Mouse (Mus musculus) forebrain, embryonic 16.5 days (tissue): ENCODE measurements around the gene Lancl1. TPM values are rescaled to one million over a fixed set of nuclear protein-coding genes. Genes with fewer than 3 reads are reported as not detected.

Source experiments
- ATAC-seq: fragments of 200-750 bp; cut with Nextera tagmentation; 2 replicates; pipeline ENCODE4 v1.8.0; 2017; ENCODE audit warnings: mild to moderate bottlenecking, moderate library complexity
- H3K27ac ChIP-seq: fragments of 300-500 bp; sonication (generic); 2 replicates; pipeline ENCODE4 v1.5.1; 2014; ENCODE audit warnings: low read length, control low read depth
- H3K27me3 ChIP-seq: fragments of 300-500 bp; sonication (generic); replicated peaks from 2 replicates; pipeline ENCODE4 v1.6.1; 2014; ENCODE audit warnings: low read length; ENCODE audit not compliant: control insufficient read depth, insufficient read depth
- H3K36me3 ChIP-seq: fragments of 300-500 bp; sonication (generic); 2 replicates; pipeline ENCODE4 v1.6.1; 2014; ENCODE audit not compliant: control insufficient read depth, insufficient read depth
- H3K4me1 ChIP-seq: fragments of 300-500 bp; sonication (generic); replicated peaks from 2 replicates; pipeline ENCODE4 v1.6.1; 2014; ENCODE audit warnings: low read length; ENCODE audit not compliant: control insufficient read depth, insufficient read depth
- H3K4me2 ChIP-seq: fragments of 300-500 bp; sonication (generic); 2 replicates; pipeline ENCODE4 v1.6.1; 2014; ENCODE audit warnings: mild to moderate bottlenecking, low read length, control low read depth
- H3K4me3 ChIP-seq: fragments of 300-500 bp; sonication (generic); replicated peaks from 2 replicates; pipeline ENCODE4 v1.5.1; 2014; ENCODE audit warnings: mild to moderate bottlenecking, low read length, control low read depth
- H3K9ac ChIP-seq: fragments of 300-500 bp; sonication (generic); replicated peaks from 2 replicates; pipeline ENCODE4 v1.6.1; 2014; ENCODE audit warnings: low read depth, low read length, control low read depth
- H3K9me3 ChIP-seq: fragments of 300-500 bp; sonication (generic); 2 replicates; pipeline ENCODE4 v1.6.1; 2016; ENCODE audit warnings: low read length; ENCODE audit not compliant: control insufficient read depth
- WGBS: fragments of 180-500 bp; shearing (Covaris S2); extraction: QIAGEN DNeasy Blood & Tissue Kit; methylation state at CpG from one replicate; pipeline ENCODE4 v1.1.7; 2014; 5-methylcytosine and 5-hydroxymethylcytosine counted together
- polyA plus RNA-seq: library from polyadenylated mRNA; unstranded; fragments of >200 nt; fragmentation: Nextera tagmentation; extraction: Ambion mirVana; gene quantifications from 2 replicates; pipeline ENCODE4 v1.2.1, GENCODE M21; 2015

Gene Lancl1
- polyA plus RNA-seq, 1 experiment from 2014 or later, result 201 TPM

- Histone ChIP-seq H3K36me3 (peaks cover 8% of the 10 kb centered on the region), H3K4me2 (no peak overlapping the region), H3K27me3 (no peaks in the 10 kb centered on the region), H3K9ac (no peak overlapping the region), H3K27ac (no peak overlapping the region), H3K9me3 (no peaks in the 10 kb centered on the region), H3K4me1 (no peaks in the 10 kb centered on the region), H3K4me3 (no peak overlapping the region)
- 95% methylated on average over 1 of the region's 1 CpGs for WGBS
- ATAC-seq, result 0 out of 2 replicates have a peak, but pooled peaks have one; percentile 12
Observed at GRCm38 (mm10) chr1:66998601-66999000, 40.1 kb downstream of the Lancl1 start.

GRCm38 (mm10) chr1:66998188-66998587 lies 40.5 kb downstream of the Lancl1 start:
- no peak for ATAC-seq
- no peaks in the 10 kb centered on the region for H3K4me1 ChIP-seq
- H3K9me3 ChIP-seq, result no peaks in the 10 kb centered on the region
- H3K27ac ChIP-seq, result no peak overlapping the region
- H3K27me3 ChIP-seq, result no peaks in the 10 kb centered on the region
- peaks cover 6% of the 10 kb centered on the region for H3K36me3 ChIP-seq
- H3K4me3 ChIP-seq, result no peak overlapping the region
- H3K4me2 ChIP-seq, result no peak overlapping the region
- H3K9ac ChIP-seq, result no peak overlapping the region
- 88% methylated on average over 4 of the region's 4 CpGs for WGBS

- 88% methylated on average over 2 of the region's 2 CpGs for WGBS
- no peaks in the 10 kb centered on the region for H3K27me3 ChIP-seq
- H3K4me3 ChIP-seq, result no peak overlapping the region
- no peaks in the 10 kb centered on the region for H3K9me3 ChIP-seq
- no peaks in the 10 kb centered on the region for H3K36me3 ChIP-seq
- H3K27ac ChIP-seq, result no peak overlapping the region
- H3K4me2 ChIP-seq, result no peak overlapping the region
- no peaks in the 10 kb centered on the region for H3K4me1 ChIP-seq
- no peak overlapping the region for H3K9ac ChIP-seq
- ATAC-seq, result no peak
Observed at GRCm38 (mm10) chr1:66996819-66997218, 41.9 kb downstream of the Lancl1 start.

- Histone ChIP-seq H3K36me3 (no peaks in the 10 kb centered on the region), H3K27me3 (no peaks in the 10 kb centered on the region), H3K27ac (no peak overlapping the region), H3K4me3 (no peak overlapping the region), H3K4me2 (no peak overlapping the region), H3K9ac (no peak overlapping the region), H3K4me1 (no peaks in the 10 kb centered on the region), H3K9me3 (no peaks in the 10 kb centered on the region)
- ATAC-seq, result no peak
Observed at GRCm38 (mm10) chr1:66992764-66993163, 45.9 kb downstream of the Lancl1 start.

GRCm38 (mm10) chr1:66987558-66988190 lies 51.0 kb downstream of the Lancl1 start:
- no peaks in the 10 kb centered on the region for H3K36me3 ChIP-seq

GRCm38 (mm10) chr1:66985906-66986305 lies 52.8 kb downstream of the Lancl1 start:
- Histone ChIP-seq H3K9me3 (no peaks in the 10 kb centered on the region), H3K4me3 (no peak overlapping the region), H3K27me3 (no peaks in the 10 kb centered on the region), H3K36me3 (no peaks in the 10 kb centered on the region), H3K4me2 (no peak overlapping the region), H3K9ac (no peak overlapping the region), H3K27ac (no peak overlapping the region), H3K4me1 (peaks cover 6% of the 10 kb centered on the region; the same call in 1 of the 2 replicates)
- 82% methylated on average over 4 of the region's 4 CpGs for WGBS
- ATAC-seq, result no peak

More at GRCm38 (mm10) chr1:66987558-66988190, 51.0 kb downstream of the Lancl1 start:
- Histone ChIP-seq H3K9me3 (no peaks in the 10 kb centered on the region), H3K27me3 (no peaks in the 10 kb centered on the region), H3K4me1 (peaks cover 6% of the 10 kb centered on the region; the same call in 1 of the 2 replicates), H3K27ac (no peak overlapping the region), H3K9ac (no peak overlapping the region), H3K4me3 (no peak overlapping the region), H3K4me2 (no peak overlapping the region)
- no peak; the same call in 1 of the 2 replicates for ATAC-seq
- 75% methylated on average over 18 of the region's 18 CpGs for WGBS

GRCm38 (mm10) chr1:66985129-66985698 lies 53.5 kb downstream of the Lancl1 start:
- ATAC-seq, result no peak
- Histone ChIP-seq H3K36me3 (no peaks in the 10 kb centered on the region), H3K4me3 (no peak overlapping the region), H3K4me1 (peaks cover 6% of the 10 kb centered on the region; the same call in 1 of the 2 replicates), H3K9me3 (no peaks in the 10 kb centered on the region), H3K9ac (no peak overlapping the region), H3K27ac (no peak overlapping the region), H3K27me3 (no peaks in the 10 kb centered on the region), H3K4me2 (no peak overlapping the region)
- WGBS, result 76% methylated on average over 7 of the region's 7 CpGs

GRCm38 (mm10) chr1:66980129-66980528 lies 58.5 kb downstream of the Lancl1 start:
- H3K9me3 ChIP-seq, result no peaks in the 10 kb centered on the region
- no peak overlapping the region for H3K9ac ChIP-seq
- no peaks in the 10 kb centered on the region for H3K27me3 ChIP-seq
- H3K36me3 ChIP-seq, result no peaks in the 10 kb centered on the region
- ATAC-seq, result no peak
- H3K4me1 ChIP-seq, result no peaks in the 10 kb centered on the region
- no peak overlapping the region for H3K4me3 ChIP-seq
- 96% methylated on average over 1 of the region's 1 CpGs for WGBS
- H3K27ac ChIP-seq, result no peak overlapping the region
- H3K4me2 ChIP-seq, result no peak overlapping the region

- H3K9me3 ChIP-seq, result no peaks in the 10 kb centered on the region
- H3K4me2 ChIP-seq, result no peak overlapping the region
- no peak overlapping the region for H3K4me3 ChIP-seq
- H3K27me3 ChIP-seq, result no peaks in the 10 kb centered on the region
- ATAC-seq, result no peak
- H3K4me1 ChIP-seq, result no peaks in the 10 kb centered on the region
- H3K27ac ChIP-seq, result no peak overlapping the region
- no peak overlapping the region for H3K9ac ChIP-seq
- 88% methylated on average over 2 of the region's 2 CpGs for WGBS
- H3K36me3 ChIP-seq, result no peaks in the 10 kb centered on the region
Observed at GRCm38 (mm10) chr1:66975456-66975855, 63.2 kb downstream of the Lancl1 start.
